Mouse (Mus musculus) stomach, postnatal 0 days (tissue): ENCODE results near the gene Sav1. TPM values are rescaled to one million over a fixed set of nuclear protein-coding genes. Genes with fewer than 3 reads are reported as not detected.

ENCODE experiments used
- ATAC-seq: fragments of 200-750 bp; cut with Nextera tagmentation; 2 replicates; pipeline ENCODE4 v1.8.0; 2017; ENCODE audit not compliant: low FRiP score, low TSS enrichment
- DNase-seq: peaks from one replicate; pipeline ENCODE4 v3.0.0-alpha.2; 2016; ENCODE audit warnings: low spot score
- H3K27ac ChIP-seq: fragments of 300-500 bp; sonication (generic); replicated peaks from 2 replicates; pipeline ENCODE4 v1.5.1; 2014; ENCODE audit warnings: mild to moderate bottlenecking, control low read depth
- H3K27me3 ChIP-seq: fragments of 300-500 bp; sonication (generic); 2 replicates; pipeline ENCODE4 v1.6.1; 2014; ENCODE audit warnings: low read length; ENCODE audit not compliant: control insufficient read depth, insufficient read depth
- H3K36me3 ChIP-seq: fragments of 300-500 bp; sonication (generic); 2 replicates; pipeline ENCODE4 v1.6.1; 2014; ENCODE audit warnings: low read length, mixed read lengths; ENCODE audit not compliant: control insufficient read depth, insufficient read depth
- H3K4me1 ChIP-seq: fragments of 300-500 bp; sonication (generic); replicated peaks from 2 replicates; pipeline ENCODE4 v1.6.1; 2014; ENCODE audit warnings: antibody characterized with exemption; ENCODE audit not compliant: control insufficient read depth, insufficient read depth
- H3K4me2 ChIP-seq: fragments of 300-500 bp; sonication (generic); replicated peaks from 2 replicates; pipeline ENCODE4 v1.6.1; 2014; ENCODE audit warnings: low read depth, mild to moderate bottlenecking, control low read depth, moderate library complexity
- H3K4me3 ChIP-seq: fragments of 300-500 bp; sonication (generic); 2 replicates; pipeline ENCODE4 v1.5.1; 2014; ENCODE audit warnings: low read depth, low read length, control low read depth
- H3K9ac ChIP-seq: fragments of 300-500 bp; sonication (generic); 2 replicates; pipeline ENCODE4 v1.6.1; 2014; ENCODE audit warnings: mild to moderate bottlenecking, low read length, control low read depth, mixed read lengths
- H3K9me3 ChIP-seq: fragments of 300-500 bp; sonication (generic); 2 replicates; pipeline ENCODE4 v1.6.1; 2016; ENCODE audit warnings: low read length; ENCODE audit not compliant: control insufficient read depth
- CTCF ChIP-seq: IDR thresholded peaks from 2 replicates; pipeline ENCODE4 v1.5.1; 2016; ENCODE audit warnings: antibody characterized with exemption, low read depth, mild to moderate bottlenecking, moderate library complexity
- EP300 ChIP-seq: optimal IDR thresholded peaks from 2 replicates; pipeline ENCODE3; 2016; ENCODE audit warnings: antibody characterized with exemption
- WGBS: fragments of 180-500 bp; shearing (Covaris S2); extraction: QIAGEN DNeasy Blood & Tissue Kit; methylation state at CpG from one replicate; pipeline ENCODE4 v1.1.7; 2014; 5-methylcytosine and 5-hydroxymethylcytosine counted together
- polyA plus RNA-seq: library from polyadenylated mRNA; unstranded; fragments of >200 nt; fragmentation: Nextera tagmentation; extraction: Ambion mirVana; gene quantifications from 2 replicates; pipeline ENCODE4 v1.2.1, GENCODE M21; 2015

Gene Sav1
- polyA plus RNA-seq, 1 experiment from 2014 or later: 4.2 TPM

DNA sequence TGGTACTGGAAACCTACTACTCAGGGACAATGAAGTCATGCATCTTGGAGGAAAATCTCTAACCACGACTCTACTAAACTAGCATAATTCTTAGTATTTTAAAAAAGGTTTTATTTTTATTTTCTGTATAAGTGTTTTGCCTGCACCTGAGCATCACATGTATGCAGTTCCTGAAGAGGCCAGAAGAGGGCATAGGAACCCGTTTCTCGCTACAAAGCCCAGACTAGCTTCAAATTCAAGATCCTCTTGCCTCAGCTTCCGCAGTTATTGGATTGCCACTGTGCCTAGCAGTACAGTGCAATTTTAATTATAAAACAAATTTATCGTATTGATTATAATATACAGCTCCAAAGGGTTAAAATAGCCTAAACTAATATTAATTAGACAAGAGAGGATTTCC lies 62.8 kb downstream of the Sav1 start:
- TF ChIP-seq EP300 (no peak), CTCF (peak; percentile 82)
- no peak overlapping the region for H3K4me2 ChIP-seq
- no peaks in the 10 kb centered on the region for H3K27me3 ChIP-seq
- no peaks in the 10 kb centered on the region for H3K36me3 ChIP-seq
- H3K4me3 ChIP-seq: no peak overlapping the region
- no peaks in the 10 kb centered on the region for H3K9me3 ChIP-seq
- DNase-seq: peak; percentile 45
- WGBS: 16% methylated on average over 5 of the region's 5 CpGs
- no peaks in the 10 kb centered on the region for H3K4me1 ChIP-seq
- H3K9ac ChIP-seq: no peak overlapping the region
- no peak for ATAC-seq
- no peak overlapping the region for H3K27ac ChIP-seq

DNA sequence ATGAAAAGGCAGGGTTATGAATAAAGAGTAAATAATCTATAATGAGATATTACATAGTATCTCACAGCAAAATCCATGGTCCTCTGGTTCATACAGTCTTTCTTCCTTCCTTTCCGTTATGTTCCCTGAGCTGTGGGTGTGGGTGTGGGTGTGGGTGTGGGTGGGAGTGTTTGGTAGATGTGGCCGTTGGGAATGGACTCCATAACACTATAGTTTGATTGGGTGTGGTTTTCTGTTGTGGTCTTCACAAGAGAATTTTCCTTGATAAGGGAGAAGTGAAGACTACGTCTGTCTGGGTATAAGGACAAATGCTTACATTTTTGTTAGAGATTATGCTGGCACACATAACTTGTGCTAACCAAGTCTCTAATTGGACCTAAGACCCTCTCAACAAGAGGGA lies 63.2 kb downstream of the Sav1 start:
- Histone ChIP-seq H3K27ac (no peak overlapping the region), H3K4me2 (no peak overlapping the region), H3K27me3 (no peaks in the 10 kb centered on the region), H3K4me1 (no peaks in the 10 kb centered on the region), H3K9ac (no peak overlapping the region), H3K4me3 (no peak overlapping the region), H3K36me3 (no peaks in the 10 kb centered on the region), H3K9me3 (no peaks in the 10 kb centered on the region)
- TF ChIP-seq CTCF: no peak
- no peak for TF ChIP-seq EP300
- ATAC-seq: no peak
- 61% methylated on average over 3 of the region's 3 CpGs for WGBS
- DNase-seq: no peak

DNA sequence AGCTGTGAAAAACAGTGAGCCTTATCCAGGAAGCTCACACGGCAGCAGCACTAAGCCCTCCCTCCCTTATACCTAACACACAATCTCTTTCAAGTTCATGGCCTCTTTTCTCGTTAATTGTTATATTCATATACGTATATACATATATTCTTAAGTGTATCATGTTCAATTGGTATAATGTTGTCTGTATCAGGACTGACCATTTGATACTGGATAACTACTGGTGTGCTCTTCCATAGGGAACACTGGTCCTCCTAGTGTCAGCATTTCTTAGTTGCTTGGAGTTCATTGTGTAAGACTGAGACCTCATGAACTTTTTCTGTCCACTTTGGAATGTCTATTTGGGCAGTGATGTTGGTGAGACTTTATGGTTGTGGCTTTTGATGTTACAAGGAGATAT lies 63.7 kb downstream of the Sav1 start:
- TF ChIP-seq EP300 (no peak), CTCF (no peak)
- Histone ChIP-seq H3K4me1 (no peaks in the 10 kb centered on the region), H3K9me3 (no peaks in the 10 kb centered on the region), H3K4me3 (no peak overlapping the region), H3K9ac (no peak overlapping the region), H3K27ac (no peak overlapping the region), H3K27me3 (no peaks in the 10 kb centered on the region), H3K36me3 (no peaks in the 10 kb centered on the region), H3K4me2 (no peak overlapping the region)
- 75% methylated on average over 3 of the region's 3 CpGs for WGBS
- no peak for ATAC-seq
- DNase-seq: no peak

DNA sequence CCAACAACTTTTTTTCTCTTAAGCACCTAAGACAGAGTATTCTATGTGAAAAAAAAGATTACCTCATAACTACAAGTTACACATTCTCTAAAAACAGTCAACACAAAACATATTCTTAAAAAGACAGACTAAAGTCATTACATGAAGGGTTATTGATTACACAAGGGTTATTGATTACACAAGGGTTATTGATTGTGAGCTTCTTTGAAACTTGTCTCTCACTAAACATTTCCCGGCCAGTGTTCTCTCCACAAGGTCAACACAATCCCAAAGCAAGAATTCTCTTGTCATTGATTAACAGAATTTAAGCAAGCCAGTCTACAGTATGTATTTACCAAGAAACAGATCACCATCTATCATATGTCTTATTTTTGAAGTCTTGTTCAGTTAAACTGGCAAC lies 64.7 kb downstream of the Sav1 start:
- 54% methylated on average over 1 of the region's 1 CpGs for WGBS
- DNase-seq (no peak), ATAC-seq (no peak)
- no peaks in the 10 kb centered on the region for H3K36me3 ChIP-seq
- H3K27me3 ChIP-seq: no peaks in the 10 kb centered on the region
- no peak overlapping the region for H3K4me2 ChIP-seq
- H3K9me3 ChIP-seq: no peaks in the 10 kb centered on the region
- no peak overlapping the region for H3K27ac ChIP-seq
- no peak overlapping the region for H3K9ac ChIP-seq
- no peak overlapping the region for H3K4me3 ChIP-seq
- no peak for TF ChIP-seq EP300
- TF ChIP-seq CTCF: no peak
- H3K4me1 ChIP-seq: no peaks in the 10 kb centered on the region

DNA sequence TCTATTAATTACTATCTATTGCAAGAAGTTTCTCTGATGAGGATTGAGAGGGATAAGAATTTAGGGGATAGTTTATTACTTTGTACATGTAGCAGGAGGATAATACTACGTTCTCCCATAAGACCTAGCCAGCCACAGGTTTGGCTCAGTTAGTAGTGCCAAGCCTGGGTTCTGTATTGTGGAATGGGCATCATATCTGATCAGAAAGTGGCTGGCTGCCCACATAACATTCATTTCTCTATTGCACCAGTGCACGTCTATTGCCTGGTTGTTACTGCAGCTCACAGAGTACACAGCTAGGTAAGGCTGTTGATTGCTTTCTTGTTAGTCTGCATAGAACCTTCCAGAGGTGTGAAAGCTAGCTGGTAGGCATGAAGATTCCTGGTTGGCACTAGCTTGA lies 68.9 kb downstream of the Sav1 start:
- no peak for ATAC-seq
- Histone ChIP-seq H3K36me3 (no peaks in the 10 kb centered on the region), H3K27me3 (no peaks in the 10 kb centered on the region), H3K9me3 (no peaks in the 10 kb centered on the region), H3K4me2 (no peak overlapping the region), H3K27ac (no peak overlapping the region), H3K4me1 (no peaks in the 10 kb centered on the region), H3K9ac (no peak overlapping the region), H3K4me3 (no peak overlapping the region)
- DNase-seq: no peak
- TF ChIP-seq CTCF (no peak), EP300 (no peak)
- 76% methylated on average over 2 of the region's 2 CpGs for WGBS

Other genes with a start within 250 kb of the Sav1 start
- gene Cdkl1, start 195.7 kb downstream of the Sav1 start, polyA plus RNA-seq: 2.0 and 2.3 TPM in 2 replicates
- gene Atl1, start 94.4 kb downstream of the Sav1 start, polyA plus RNA-seq: 3.8 and 4.3 TPM in 2 replicates
- 12.4 and 13.1 TPM in 2 replicates for gene Map4k5, start 93.8 kb downstream of the Sav1 start, polyA plus RNA-seq
- gene Nin, start 126.7 kb upstream of the Sav1 start, polyA plus RNA-seq: 2.8 and 3.6 TPM in 2 replicates
- 1.6 and 2.1 TPM in 2 replicates for gene Abhd12b, start 167.1 kb upstream of the Sav1 start, polyA plus RNA-seq
- gene Pygl, start 244.5 kb upstream of the Sav1 start, polyA plus RNA-seq: 18.3 and 20.0 TPM in 2 replicates